Mouse (Mus musculus) liver, embryonic 14.5 days (tissue): Measurements from ENCODE around the gene Gm17657.

Experiments
- CTCF ChIP-seq: IDR thresholded peaks from 2 replicates; pipeline ENCODE4 v1.5.1; 2016; ENCODE audit warnings: antibody characterized with exemption, low read depth, control low read depth
- EP300 ChIP-seq: IDR thresholded peaks from 2 replicates; pipeline ENCODE4 v1.6.1; 2016; ENCODE audit warnings: antibody characterized with exemption, low read depth

DNA sequence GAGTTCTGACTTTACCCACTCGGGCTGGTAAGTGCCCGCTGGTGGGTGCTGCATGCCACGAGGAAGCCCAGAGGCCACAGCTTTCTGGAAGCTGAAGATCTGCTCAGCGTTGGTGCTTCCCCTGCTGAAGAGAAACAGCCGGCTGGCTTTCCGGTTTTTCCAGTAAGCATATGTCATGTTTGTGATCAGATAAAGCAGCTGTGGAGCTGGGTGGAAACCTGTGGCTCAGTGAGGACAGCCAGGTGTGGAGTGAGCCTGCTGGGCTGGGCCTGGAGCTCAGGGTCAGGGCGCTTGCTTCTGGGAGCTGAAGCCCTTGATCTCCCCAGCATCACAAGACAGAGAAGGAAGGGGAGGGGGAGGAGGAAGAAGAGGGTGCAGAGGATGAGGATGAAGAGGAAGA, 7.5 kb upstream of the Gm17657 start:
- no peak for TF ChIP-seq CTCF
- TF ChIP-seq EP300 = no peak
